Mouse (Mus musculus): Measurements from ENCODE around the gene Gldn. TPM values are rescaled to one million over a fixed set of nuclear protein-coding genes. Genes with fewer than 3 reads are reported as not detected.

Gldn gene
- polyA plus RNA-seq, 1 experiment from 2014 or later: 0.10 TPM

GRCm38 (mm10) chr9:54308751-54309358 lies 22.6 kb downstream of the Gldn start:
- Histone ChIP-seq H3K36me3 (no peaks in the 10 kb centered on the region), H3K4me3 (no peak overlapping the region), H3K27me3 (ENCODE audit: insufficient read depth, poor library complexity, severe bottlenecking) (no peaks in the 10 kb centered on the region), H3K27ac (no peak overlapping the region), H3K4me1 (no peaks in the 10 kb centered on the region), H3K9me3 (no peaks in the 10 kb centered on the region)
- DNase-seq (ENCODE audit: low spot score): no peak
- WGBS: 74% methylated on average over 2 of the region's 2 CpGs

GRCm38 (mm10) chr9:54316363-54316762 lies 30.1 kb downstream of the Gldn start:
- no peaks in the 10 kb centered on the region for H3K36me3 ChIP-seq
- H3K27me3 ChIP-seq (ENCODE audit: insufficient read depth, poor library complexity, severe bottlenecking): peaks cover 4% of the 10 kb centered on the region; the same call in 1 of the 2 replicates
- WGBS: 69% methylated on average over 9 of the region's 9 CpGs
- H3K27ac ChIP-seq: no peak overlapping the region
- no peaks in the 10 kb centered on the region for H3K9me3 ChIP-seq
- H3K4me3 ChIP-seq: no peak overlapping the region
- DNase-seq (ENCODE audit: low spot score): no peak
- H3K4me1 ChIP-seq: no peaks in the 10 kb centered on the region

GRCm38 (mm10) chr9:54323456-54323855 lies 37.2 kb downstream of the Gldn start:
- DNase-seq (ENCODE audit: low spot score): no peak
- H3K36me3 ChIP-seq: no peaks in the 10 kb centered on the region
- WGBS: 35% methylated on average over 8 of the region's 8 CpGs
- no peaks in the 10 kb centered on the region for H3K9me3 ChIP-seq
- H3K4me3 ChIP-seq: no peak overlapping the region
- H3K27me3 ChIP-seq (ENCODE audit: insufficient read depth, poor library complexity, severe bottlenecking): peaks cover 4% of the 10 kb centered on the region; the same call in 1 of the 2 replicates
- no peak overlapping the region for H3K27ac ChIP-seq
- no peaks in the 10 kb centered on the region for H3K4me1 ChIP-seq

DNA sequence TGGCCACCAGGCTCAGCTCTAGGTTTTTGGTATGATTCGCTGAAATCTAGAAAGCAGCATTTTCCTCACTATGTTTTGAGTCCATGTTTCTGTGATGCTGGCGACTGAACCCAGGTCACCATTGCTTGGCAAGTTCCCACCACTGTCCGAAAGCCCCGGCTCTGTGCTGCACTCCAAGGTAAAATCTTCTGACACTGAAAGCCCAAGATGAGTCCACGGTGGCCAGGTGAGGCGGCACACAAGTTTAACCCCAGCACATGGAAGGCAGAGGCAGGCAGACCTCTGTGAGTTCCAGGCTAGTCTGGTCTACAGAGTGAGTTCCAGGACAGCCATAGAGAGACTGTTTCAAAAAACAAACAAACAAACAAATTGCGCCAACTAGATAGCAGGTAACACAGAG lies 42.9 kb downstream of the Gldn start:
- Histone ChIP-seq H3K4me1 (no peaks in the 10 kb centered on the region), H3K36me3 (no peaks in the 10 kb centered on the region), H3K27me3 (ENCODE audit: insufficient read depth, poor library complexity, severe bottlenecking) (no peaks in the 10 kb centered on the region), H3K9me3 (no peaks in the 10 kb centered on the region), H3K27ac (no peak overlapping the region), H3K4me3 (no peak overlapping the region)
- DNase-seq (ENCODE audit: low spot score): peak; percentile 66
- WGBS: 89% methylated on average over 7 of the region's 7 CpGs

DNA sequence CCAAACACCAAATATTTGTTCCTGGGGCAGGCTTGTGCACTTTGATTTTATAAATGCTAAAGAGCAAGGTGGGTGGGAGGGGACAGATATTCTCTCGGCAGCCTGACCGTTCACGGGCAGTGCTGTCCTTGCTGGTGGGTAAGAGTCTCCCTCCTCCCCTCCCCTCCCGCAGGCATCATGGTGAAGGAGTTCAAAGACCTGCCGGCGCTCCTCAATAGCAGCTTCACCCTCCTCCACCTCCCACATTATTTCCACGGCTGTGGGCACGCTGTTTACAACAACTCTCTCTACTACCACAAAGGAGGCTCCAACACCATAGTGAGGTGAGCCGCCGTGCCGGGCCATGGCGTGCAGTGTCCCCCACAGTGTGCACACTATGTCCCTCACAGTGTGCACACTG lies 49.3 kb downstream of the Gldn start:
- H3K27ac ChIP-seq: no peak overlapping the region
- H3K4me1 ChIP-seq: no peaks in the 10 kb centered on the region
- H3K27me3 ChIP-seq (ENCODE audit: insufficient read depth, poor library complexity, severe bottlenecking): no peaks in the 10 kb centered on the region
- H3K36me3 ChIP-seq: no peaks in the 10 kb centered on the region
- H3K9me3 ChIP-seq: no peaks in the 10 kb centered on the region
- no peak overlapping the region for H3K4me3 ChIP-seq
- no peak for DNase-seq (ENCODE audit: low spot score)
- WGBS: 75% methylated on average over 12 of the region's 12 CpGs

DNA sequence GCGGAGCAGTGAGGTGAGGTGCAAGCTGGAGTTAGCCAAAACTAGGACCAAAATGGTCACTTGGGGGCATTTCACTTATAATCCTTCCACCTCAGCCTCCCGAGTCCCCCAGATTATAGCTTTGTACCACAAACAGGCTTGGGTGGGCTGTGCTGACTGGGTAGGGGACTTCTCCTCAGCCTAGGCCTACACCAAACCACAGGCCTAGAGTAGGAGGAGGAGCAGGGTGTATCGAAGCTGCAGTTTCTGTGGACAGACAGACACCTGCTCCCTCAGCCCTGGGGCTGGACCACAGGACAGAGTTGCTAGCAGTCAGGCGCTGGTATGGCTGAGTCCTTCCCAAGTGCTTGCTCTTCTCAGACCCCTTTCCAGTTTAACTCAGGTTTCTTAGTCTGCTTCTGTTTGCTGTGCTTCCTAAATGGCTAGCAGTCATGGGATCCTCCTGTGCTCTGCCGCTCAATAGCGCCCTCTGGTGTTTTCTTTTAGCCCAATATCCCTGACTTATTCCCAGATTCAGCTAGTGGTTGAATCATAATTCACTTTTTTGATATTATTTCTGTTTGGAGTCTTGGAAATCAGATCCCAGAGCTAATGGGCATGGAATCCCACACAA lies 50.4 kb downstream of the Gldn start:
- Histone ChIP-seq H3K4me1 (no peaks in the 10 kb centered on the region), H3K4me3 (no peak overlapping the region), H3K36me3 (no peaks in the 10 kb centered on the region), H3K9me3 (no peaks in the 10 kb centered on the region), H3K27me3 (ENCODE audit: insufficient read depth, poor library complexity, severe bottlenecking) (no peaks in the 10 kb centered on the region), H3K27ac (no peak overlapping the region)
- WGBS: 42% methylated on average over 6 of the region's 6 CpGs
- DNase-seq (ENCODE audit: low spot score): no peak

- Histone ChIP-seq H3K4me3 (no peak overlapping the region), H3K27ac (no peak overlapping the region), H3K27me3 (ENCODE audit: insufficient read depth, poor library complexity, severe bottlenecking) (no peaks in the 10 kb centered on the region), H3K9me3 (no peaks in the 10 kb centered on the region), H3K36me3 (no peaks in the 10 kb centered on the region), H3K4me1 (no peaks in the 10 kb centered on the region)
- WGBS: 69% methylated on average over 7 of the region's 7 CpGs
- DNase-seq (ENCODE audit: low spot score): no peak
Observed at GRCm38 (mm10) chr9:54342026-54342425, 55.7 kb downstream of the Gldn start.

GRCm38 (mm10) chr9:54356756-54357155 lies 70.5 kb downstream of the Gldn start:
- Histone ChIP-seq H3K27ac (no peak overlapping the region), H3K4me3 (no peak overlapping the region), H3K27me3 (ENCODE audit: insufficient read depth, poor library complexity, severe bottlenecking) (no peaks in the 10 kb centered on the region), H3K36me3 (no peaks in the 10 kb centered on the region), H3K9me3 (no peaks in the 10 kb centered on the region), H3K4me1 (no peaks in the 10 kb centered on the region)
- DNase-seq (ENCODE audit: low spot score): no peak
- WGBS: 91% methylated on average over 7 of the region's 8 CpGs

Other genes starting within 250 kb of the Gldn start
- gene Tnfaip8l3, start 218.1 kb upstream of the Gldn start, polyA plus RNA-seq (2016; fragmentation: Nextera tagmentation; extraction: Ambion mirVana): 0.03 and 0.05 TPM in 2 replicates
- gene Cyp19a1, start 18.4 kb upstream of the Gldn start, polyA plus RNA-seq (2016; fragmentation: Nextera tagmentation; extraction: Ambion mirVana): not detected in 2 replicates
- gene Dmxl2, start 215.1 kb downstream of the Gldn start, polyA plus RNA-seq (2016; fragmentation: Nextera tagmentation; extraction: Ambion mirVana): 6.4 TPM in 2 replicates

All from heart, embryonic 10.5 days (tissue).